Mouse (Mus musculus): ENCODE measurements around the gene Stx3. TPM values are rescaled to one million over a fixed set of nuclear protein-coding genes. Genes with fewer than 3 reads are reported as not detected.

The Stx3 gene
- 1 to 10 TPM; 3.1 to 4.1 TPM for total RNA-seq (2021)

GRCm38 (mm10) chr19:11819143-11819700, at the start of gene Stx3:
Gene Stx3 (minus strand): TSS chr19:11819403.
- no peak for DNase-seq (ENCODE audit: low spot score)
- intact Hi-C loops (cut with DNase I): loop anchor here (2.0 to 5.0 kb wide), 3 partner anchors 14 to 193 kb away; partner anchors contain the start of gene Patl1

DNA sequence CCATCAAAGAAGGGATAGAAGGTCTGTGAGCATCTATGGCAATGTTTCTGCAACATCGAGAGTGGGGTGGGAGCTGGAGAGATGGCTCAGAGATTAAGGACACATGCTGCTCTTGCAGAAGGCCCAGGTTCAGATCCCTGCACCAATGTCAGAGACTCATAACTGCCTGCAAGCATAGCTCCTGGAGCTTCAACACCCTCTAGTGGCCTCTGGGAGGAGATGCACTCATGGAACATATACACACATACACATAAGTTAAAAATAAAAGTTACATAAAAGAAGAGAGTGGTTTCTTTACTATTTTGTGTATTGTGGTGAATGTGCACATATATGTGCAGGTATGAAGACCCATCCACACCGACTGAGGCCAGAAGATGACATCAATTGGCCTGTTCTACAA, 48.6 kb upstream of the Stx3 start:
- intact Hi-C loops (cut with DNase I): no loop called here
- DNase-seq (ENCODE audit: low spot score): no peak

GRCm38 (mm10) chr19:11860966-11861365, 41.8 kb upstream of the Stx3 start, which contains the start of gene Olfr1418:
Gene Olfr1418 (minus strand): TSS chr19:11861066.
- intact Hi-C loops (cut with DNase I): no loop called here
- no peak for DNase-seq (ENCODE audit: low spot score)

- intact Hi-C loops (cut with DNase I): no loop called here
- no peak for DNase-seq (ENCODE audit: low spot score)
These were observed 37.3 kb upstream of the Stx3 start for GRCm38 (mm10) chr19:11856506-11856905.

GRCm38 (mm10) chr19:11854821-11855220, 35.6 kb upstream of the Stx3 start:
- intact Hi-C loops (cut with DNase I): no loop called here
- no peak for DNase-seq (ENCODE audit: low spot score)

DNA sequence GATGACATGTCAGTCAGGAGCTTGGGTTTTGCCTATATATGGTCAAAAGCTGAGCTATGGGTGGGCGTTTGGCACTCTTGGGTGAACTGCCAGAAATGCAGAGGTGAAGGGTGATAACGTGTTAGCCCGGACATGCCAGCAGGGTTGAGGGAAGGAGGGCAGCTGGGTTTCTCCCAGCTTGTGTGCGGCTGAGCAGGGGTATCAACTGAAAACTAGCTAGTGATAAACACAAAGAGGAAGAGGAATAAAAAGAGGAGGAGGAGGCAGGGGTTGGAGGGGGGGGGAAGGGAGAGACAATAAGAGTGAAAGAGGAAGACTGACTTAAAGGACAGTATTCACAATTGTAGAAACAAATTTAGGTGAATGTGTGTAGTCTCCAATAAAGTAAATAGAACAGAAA, 33.4 kb upstream of the Stx3 start:
- DNase-seq (ENCODE audit: low spot score): no peak
- intact Hi-C loops (cut with DNase I): no loop called here

GRCm38 (mm10) chr19:11846333-11846732, 27.1 kb upstream of the Stx3 start:
- no peak for DNase-seq (ENCODE audit: low spot score)
- intact Hi-C loops (cut with DNase I): no loop called here

DNA sequence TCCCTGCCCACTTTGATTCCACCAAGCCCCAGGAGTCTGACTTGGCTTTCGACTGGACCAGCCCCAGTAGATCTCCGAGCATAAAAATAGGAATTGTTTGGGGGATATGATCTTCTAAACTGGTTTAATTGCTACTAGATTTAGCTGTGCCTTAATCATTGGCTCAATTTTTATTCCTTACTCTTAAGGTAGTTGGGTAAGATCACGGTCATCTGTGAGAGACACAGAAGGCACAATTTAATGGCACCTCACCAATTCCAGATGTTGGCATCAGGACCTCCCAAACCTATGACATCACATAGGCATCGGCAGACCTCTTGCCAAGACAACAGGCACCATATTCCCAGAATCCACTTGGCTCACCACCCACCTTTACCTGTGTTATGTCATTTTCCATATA, 19.9 kb upstream of the Stx3 start, which contains the start of gene Olfr1417:
Gene Olfr1417 (minus strand): TSS at position 101 of the 400 bp plus-strand sequence.
- intact Hi-C loops (cut with DNase I): no loop called here
- no peak for DNase-seq (ENCODE audit: low spot score)

GRCm38 (mm10) chr19:11823346-11824065, 4.3 kb upstream of the Stx3 start:
- intact Hi-C loops (cut with DNase I): no loop called here
- no peak for DNase-seq (ENCODE audit: low spot score)

DNA sequence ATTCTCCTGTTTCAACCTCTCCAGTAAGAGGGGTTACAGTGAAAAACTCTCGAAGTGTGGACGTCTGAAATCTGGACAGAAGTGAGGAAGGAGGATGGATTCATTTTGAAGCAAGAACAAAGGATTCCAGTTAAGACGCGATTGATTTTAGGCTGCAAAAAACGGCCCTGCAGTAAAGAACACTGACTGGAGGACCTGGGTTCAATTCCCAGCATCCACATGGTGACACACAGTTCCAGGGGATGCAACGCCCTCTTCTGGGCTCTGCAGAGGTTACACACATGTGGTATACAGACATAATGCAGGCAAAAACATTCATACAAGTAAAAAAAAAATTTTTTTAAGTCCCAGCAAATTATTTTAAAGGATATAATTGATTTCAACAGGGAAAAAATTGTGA, 1.0 kb upstream of the Stx3 start:
- no peak for DNase-seq (ENCODE audit: low spot score)
- intact Hi-C loops (cut with DNase I): loop anchor here (1.0 kb wide), 1 partner anchor 41 kb away; no protein-coding TSS in a partner anchor

- intact Hi-C loops (cut with DNase I): loop anchor here (1.0 to 5.0 kb wide), 4 partner anchors 15 to 193 kb away; partner anchors contain the start of gene Patl1
- peak; percentile 72 for DNase-seq (ENCODE audit: low spot score)
These were observed 597 bp upstream of the Stx3 start for GRCm38 (mm10) chr19:11819800-11820199.

DNA sequence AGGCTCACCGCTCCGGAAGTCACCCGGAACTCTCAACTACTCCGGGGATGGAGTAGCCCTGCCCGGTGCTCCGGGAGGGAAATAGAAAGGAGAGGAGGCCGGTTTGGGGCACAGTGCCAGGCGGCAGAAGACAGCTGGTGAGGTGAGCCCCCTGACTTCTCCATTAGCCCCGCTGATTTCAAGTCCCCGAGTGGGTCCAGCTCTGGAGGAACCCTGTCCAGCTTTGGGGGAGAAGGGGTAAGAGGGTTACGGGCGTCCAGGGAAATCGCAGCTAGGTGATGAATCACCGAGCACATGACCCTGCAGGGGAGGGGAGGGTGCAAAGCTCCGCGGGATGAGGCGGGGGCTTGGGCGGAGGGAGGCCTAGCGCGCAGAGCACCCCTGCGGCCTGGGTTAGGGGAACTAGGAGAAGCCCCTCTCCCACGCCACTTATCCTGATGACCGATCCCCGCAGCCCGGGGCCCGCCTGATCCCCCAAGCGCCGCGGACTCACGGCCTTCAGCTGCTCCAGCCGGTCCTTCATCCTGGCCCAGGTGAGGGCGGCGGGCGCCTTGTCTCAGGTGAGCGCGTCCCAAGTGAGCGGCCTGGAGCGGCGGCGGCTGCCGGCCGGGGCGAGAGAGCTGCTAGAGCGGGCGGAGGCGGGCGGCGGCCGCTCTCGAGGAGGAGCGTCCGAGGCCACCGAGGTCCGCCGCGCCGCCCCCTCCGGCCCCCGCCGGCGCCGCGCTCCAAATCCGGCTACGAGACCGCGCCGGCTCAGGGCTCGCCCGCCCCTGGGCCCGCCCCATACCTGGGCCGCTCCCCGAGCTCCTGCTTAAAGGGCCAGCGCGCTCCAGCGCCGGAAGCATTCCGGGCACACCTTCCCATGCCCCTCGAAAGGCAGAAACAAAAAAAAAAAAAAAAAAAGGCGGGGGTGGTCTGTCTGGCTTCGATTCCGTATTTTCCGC, 732 bp downstream of the Stx3 start:
- DNase-seq (ENCODE audit: low spot score): peak; percentile 38
- intact Hi-C loops (cut with DNase I): loop anchor here (2.0 to 5.0 kb wide), 3 partner anchors 14 to 194 kb away; partner anchors contain the start of gene Patl1

- no peak for DNase-seq (ENCODE audit: low spot score)
- intact Hi-C loops (cut with DNase I): loop anchor here (5.0 kb wide), 2 partner anchors 95 to 195 kb away; partner anchors contain the start of gene Patl1
These were observed 1.6 kb downstream of the Stx3 start for GRCm38 (mm10) chr19:11817586-11817985.

DNA sequence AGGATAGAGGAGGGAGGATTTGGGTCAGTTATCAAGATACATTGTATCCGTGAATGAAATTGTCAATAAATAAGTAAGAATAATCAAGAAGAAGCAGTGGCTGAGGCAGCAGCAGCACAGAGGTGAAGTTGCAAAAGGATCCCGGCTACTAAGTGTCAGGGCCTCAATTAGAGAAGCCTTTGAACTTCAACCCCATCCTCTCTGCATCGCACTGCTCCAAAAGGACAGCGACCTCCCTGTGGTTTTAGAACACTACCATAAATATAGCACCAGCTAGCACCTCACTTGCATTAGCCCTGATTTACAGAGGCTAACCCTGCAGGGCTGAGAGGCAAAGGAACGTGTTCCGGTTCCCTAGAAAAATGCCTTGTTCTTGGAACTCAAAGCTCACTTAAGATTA, 2.5 kb downstream of the Stx3 start:
- intact Hi-C loops (cut with DNase I): loop anchor here (5.0 kb wide), 2 partner anchors 96 to 196 kb away; partner anchors contain the start of gene Patl1
- DNase-seq (ENCODE audit: low spot score): no peak

- no peak for DNase-seq (ENCODE audit: low spot score)
- intact Hi-C loops (cut with DNase I): loop anchor here (5.0 kb wide), 2 partner anchors 97 to 197 kb away; partner anchors contain the start of gene Patl1
These were observed 4.4 kb downstream of the Stx3 start for GRCm38 (mm10) chr19:11814742-11815333.

DNA sequence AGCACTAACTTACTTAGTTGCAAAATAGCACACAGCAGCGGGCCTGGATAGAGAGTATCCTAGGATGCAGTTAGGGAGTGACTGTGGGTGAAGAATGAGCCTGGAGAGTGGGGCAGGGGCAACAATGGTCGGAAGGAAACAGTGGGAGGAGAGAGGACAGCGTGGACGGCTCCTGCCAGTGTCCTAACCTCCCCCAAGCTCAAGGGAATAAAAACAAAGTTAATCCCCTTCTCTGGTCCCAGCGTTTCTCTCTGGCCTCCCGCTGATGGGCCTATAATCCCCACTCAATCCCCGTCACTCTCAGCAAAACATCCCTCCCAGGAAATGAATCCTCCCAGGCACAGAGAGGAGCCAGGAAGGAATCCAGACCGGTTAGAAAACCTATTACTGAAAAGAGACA, 5.6 kb downstream of the Stx3 start:
- intact Hi-C loops (cut with DNase I): no loop called here
- peak; percentile 14 for DNase-seq (ENCODE audit: low spot score)

DNA sequence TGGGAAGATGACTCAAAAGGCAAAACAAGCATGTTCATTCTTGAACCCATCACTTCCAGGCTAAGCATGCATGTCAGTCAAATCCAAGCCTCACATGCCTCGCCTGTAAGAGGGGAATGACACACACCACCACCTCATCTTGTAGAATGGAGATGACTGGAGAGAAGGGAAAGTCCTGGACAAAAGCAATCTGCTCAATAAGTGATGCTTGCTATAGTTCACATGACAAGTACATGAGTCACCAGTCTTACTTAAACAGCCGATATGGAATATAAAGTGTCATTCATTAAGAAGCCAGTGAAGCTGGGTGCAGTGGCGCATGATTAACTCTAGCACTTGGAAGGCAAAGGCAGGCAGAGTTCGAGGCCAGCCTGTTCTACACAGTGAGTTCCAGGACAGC, 6.1 kb downstream of the Stx3 start:
- intact Hi-C loops (cut with DNase I): no loop called here
- DNase-seq (ENCODE audit: low spot score): no peak

GRCm38 (mm10) chr19:11811688-11812365, 7.4 kb downstream of the Stx3 start:
- DNase-seq (ENCODE audit: low spot score): no peak
- intact Hi-C loops (cut with DNase I): no loop called here

DNA sequence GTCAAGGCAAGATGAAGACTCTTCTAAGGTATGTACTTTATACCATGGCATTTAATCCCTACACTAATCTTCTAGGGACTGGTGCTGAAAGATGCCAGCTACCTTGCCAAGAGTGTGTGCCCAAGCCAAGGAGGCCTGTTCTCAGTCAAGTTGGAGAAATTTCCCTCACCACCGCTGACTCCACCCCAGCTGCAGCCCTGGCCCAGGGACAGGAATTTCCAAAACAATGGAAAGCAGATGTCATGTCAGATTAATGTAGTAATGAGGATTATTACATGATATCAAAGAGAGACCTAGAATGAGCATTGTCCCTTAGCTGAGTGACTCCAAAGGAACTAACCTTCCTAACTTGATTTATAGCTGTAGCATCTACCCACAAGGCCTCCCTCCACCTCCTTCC, 8.3 kb downstream of the Stx3 start:
- peak; percentile 29 for DNase-seq (ENCODE audit: low spot score)
- intact Hi-C loops (cut with DNase I): no loop called here
